Mouse (Mus musculus) forebrain, embryonic 11.5 days (tissue): ENCODE measurements at regions not wholly inside any gene's neighbourhood (a gene's known extent, or its start where the extent isn't known, plus 50 kb on each side); places are given as distances from the start of the nearest gene placed in this dataset.
"Not testable (repeated sequence)": the region's sequence is repeated elsewhere in the genome, so short reads cannot be mapped to it uniquely, and the experiment has no call there.

Source experiments
- ATAC-seq: fragments of 200-750 bp; cut with Nextera tagmentation; replicated peaks from 2 replicates; pipeline ENCODE4 v1.8.0; 2017; ENCODE audit warnings: moderate TSS enrichment; ENCODE audit not compliant: low FRiP score
- DNase-seq: peaks from one replicate; pipeline ENCODE4 v3.0.0-alpha.2; 2017; ENCODE audit warnings: low spot score
- H3K27ac ChIP-seq: fragments of 300-500 bp; sonication (generic); 2 replicates; pipeline ENCODE4 v1.5.1; 2014; ENCODE audit warnings: low read depth, low read length
- H3K27me3 ChIP-seq: fragments of 300-500 bp; sonication (generic); 2 replicates; pipeline ENCODE4 v1.6.1; 2014; ENCODE audit warnings: mild to moderate bottlenecking, low read length, mixed read lengths; ENCODE audit not compliant: control insufficient read depth, insufficient read depth
- H3K36me3 ChIP-seq: fragments of 300-500 bp; sonication (generic); 2 replicates; pipeline ENCODE4 v1.6.1; 2014; ENCODE audit warnings: mild to moderate bottlenecking, low read length, moderate library complexity, mixed read lengths; ENCODE audit not compliant: control insufficient read depth, insufficient read depth
- H3K4me1 ChIP-seq: fragments of 300-500 bp; sonication (generic); replicated peaks from 2 replicates; pipeline ENCODE4 v1.6.1; 2014; ENCODE audit warnings: low read length, mixed read lengths; ENCODE audit not compliant: control insufficient read depth, insufficient read depth
- H3K4me2 ChIP-seq: fragments of 300-500 bp; sonication (generic); 2 replicates; pipeline ENCODE4 v1.6.1; 2014; ENCODE audit warnings: low read depth, mild to moderate bottlenecking, low read length, moderate library complexity, mixed read lengths; ENCODE audit not compliant: severe bottlenecking
- H3K4me3 ChIP-seq: fragments of 300-500 bp; sonication (generic); 2 replicates; pipeline ENCODE4 v1.5.1; 2014; ENCODE audit warnings: low read depth, low read length
- H3K9ac ChIP-seq: fragments of 300-500 bp; sonication (generic); 2 replicates; pipeline ENCODE4 v1.6.1; 2014; ENCODE audit warnings: low read length
- H3K9me3 ChIP-seq: fragments of 300-500 bp; sonication (generic); 2 replicates; pipeline ENCODE4 v1.6.1; 2016; ENCODE audit warnings: low read length, mixed read lengths; ENCODE audit not compliant: control insufficient read depth
- WGBS: fragments of 180-500 bp; shearing (Covaris S2); extraction: QIAGEN DNeasy Blood & Tissue Kit; methylation state at CpG from one replicate; pipeline ENCODE4 v1.1.7; 2014; 5-methylcytosine and 5-hydroxymethylcytosine counted together

DNA sequence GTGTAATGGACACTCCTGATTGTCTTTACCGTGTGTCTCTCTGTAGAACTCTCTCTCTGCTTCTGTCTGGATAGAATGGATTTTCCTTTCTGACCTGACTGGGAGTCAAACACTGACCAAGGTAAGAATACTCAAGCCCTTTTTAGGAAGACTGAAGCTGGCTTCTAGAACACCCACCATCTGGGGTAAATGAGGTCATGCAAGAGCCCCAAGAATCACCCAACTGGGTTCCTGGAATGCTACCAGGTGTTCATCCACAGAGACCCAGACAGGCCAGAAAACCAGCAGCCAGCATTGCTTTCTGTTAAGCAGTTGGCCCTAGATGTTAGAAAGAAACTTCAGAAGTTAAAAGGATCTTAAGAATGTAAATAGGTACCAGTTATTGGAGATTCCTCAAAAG lies 122.2 kb downstream of the Suds3 start:
- no peaks in the 10 kb centered on the region for H3K36me3 ChIP-seq
- H3K27me3 ChIP-seq, result no peaks in the 10 kb centered on the region
- WGBS, result 96% methylated on average over 1 of the region's 1 CpGs
- no peak overlapping the region for H3K4me2 ChIP-seq
- no peaks in the 10 kb centered on the region for H3K9me3 ChIP-seq
- no peak for DNase-seq
- no peak overlapping the region for H3K27ac ChIP-seq
- no peak overlapping the region for H3K4me3 ChIP-seq
- H3K9ac ChIP-seq, result no peak overlapping the region
- H3K4me1 ChIP-seq, result no peaks in the 10 kb centered on the region
- ATAC-seq, result no peak

DNA sequence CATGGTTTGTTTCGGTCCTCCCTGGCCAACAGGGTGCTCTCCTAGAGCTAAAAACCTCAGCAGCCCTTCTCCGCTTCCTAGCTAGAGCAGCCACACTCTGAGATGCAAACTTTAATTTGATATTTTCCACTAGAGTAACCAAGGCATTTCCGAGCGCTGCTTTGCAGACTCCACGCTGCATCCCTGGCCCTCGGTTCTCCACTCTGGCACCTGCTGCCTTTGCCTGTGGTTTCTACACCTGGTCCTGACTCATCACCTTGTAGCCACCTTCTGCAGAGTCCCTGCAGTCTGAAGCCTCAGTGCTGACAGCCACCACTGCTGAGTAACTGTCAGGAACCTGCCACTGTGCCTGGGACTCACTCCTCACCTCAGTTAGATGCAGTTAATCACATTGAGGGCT lies 124.5 kb downstream of the Suds3 start:
- ATAC-seq (no peak), DNase-seq (no peak)
- WGBS, result 90% methylated on average over 6 of the region's 6 CpGs
- Histone ChIP-seq H3K27ac (no peak overlapping the region), H3K9ac (no peak overlapping the region), H3K4me3 (no peak overlapping the region), H3K36me3 (no peaks in the 10 kb centered on the region), H3K4me2 (no peak overlapping the region), H3K4me1 (no peaks in the 10 kb centered on the region), H3K9me3 (no peaks in the 10 kb centered on the region), H3K27me3 (no peaks in the 10 kb centered on the region)

DNA sequence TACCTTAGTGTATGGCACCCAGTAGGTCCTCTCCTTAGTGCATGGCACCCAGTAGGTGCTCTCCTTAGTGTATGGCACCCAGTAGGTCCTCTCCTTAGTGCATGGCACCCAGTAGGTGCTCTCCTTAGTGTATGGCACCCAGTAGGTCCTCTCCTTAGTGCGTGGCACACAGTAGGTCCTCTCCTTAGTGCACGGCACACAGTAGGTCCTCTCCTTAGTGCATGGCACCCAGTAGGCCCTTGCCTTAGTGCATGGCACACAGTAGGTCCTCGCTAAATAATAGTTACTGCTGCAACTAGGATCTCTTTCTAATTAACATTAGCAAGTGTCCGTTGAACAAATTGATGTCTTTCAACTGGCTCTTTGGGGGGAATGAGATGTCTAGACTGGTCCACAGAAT lies 144.4 kb downstream of the Suds3 start:
- H3K4me1 ChIP-seq, H3K9me3 ChIP-seq, H3K4me3 ChIP-seq, H3K4me2 ChIP-seq, H3K27me3 ChIP-seq, H3K27ac ChIP-seq, H3K9ac ChIP-seq, DNase-seq, H3K36me3 ChIP-seq, ATAC-seq: not testable (repeated sequence)
- WGBS, result 91% methylated on average over 4 of the region's 4 CpGs

DNA sequence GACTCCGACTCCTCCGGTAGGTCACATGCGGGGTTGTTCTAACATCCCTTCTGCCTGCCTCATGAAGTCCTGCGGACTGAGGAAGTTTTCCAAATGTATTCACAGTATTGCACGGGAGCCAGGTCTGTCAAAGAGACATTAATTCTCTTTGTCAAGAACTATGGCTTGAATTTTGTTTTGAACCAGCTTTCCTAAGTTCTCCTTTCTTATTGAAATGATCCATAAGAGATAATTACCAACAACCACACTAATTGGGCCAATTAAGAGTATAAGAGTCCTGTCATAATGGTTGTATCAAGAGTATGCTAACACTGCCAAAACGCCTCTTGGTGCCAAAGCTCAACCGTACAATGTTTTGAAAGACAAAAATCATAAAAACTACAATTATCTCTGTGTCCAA lies 151.7 kb downstream of the Suds3 start:
- Histone ChIP-seq H3K9me3 (no peaks in the 10 kb centered on the region), H3K27me3 (no peaks in the 10 kb centered on the region), H3K36me3 (no peaks in the 10 kb centered on the region), H3K4me1 (no peaks in the 10 kb centered on the region), H3K4me2 (no peak overlapping the region), H3K4me3 (no peak overlapping the region), H3K27ac (no peak overlapping the region), H3K9ac (no peak overlapping the region)
- WGBS, result 68% methylated on average over 7 of the region's 7 CpGs
- no peak for DNase-seq
- ATAC-seq, result no peak

DNA sequence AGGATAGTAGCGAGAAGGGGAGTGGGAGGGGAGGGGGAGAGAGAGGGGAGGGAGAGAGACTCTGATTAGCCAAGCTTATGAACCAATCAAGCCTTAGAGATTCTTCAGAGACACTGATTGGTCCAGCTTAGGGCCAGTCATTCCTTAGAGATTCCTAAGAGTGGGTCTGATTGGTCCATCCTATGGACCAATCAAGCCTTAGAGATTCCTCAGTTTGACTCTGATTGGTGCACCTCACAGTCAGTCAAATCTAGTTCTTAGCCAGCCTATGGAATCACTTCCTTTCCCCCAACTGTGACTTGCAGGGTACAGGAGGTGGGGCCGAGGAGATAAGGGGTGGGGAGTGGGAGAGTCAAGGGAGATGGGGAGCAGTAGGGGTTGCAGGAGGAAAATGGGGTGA lies 152.8 kb downstream of the Suds3 start:
- ATAC-seq (no peak), DNase-seq (no peak)
- Histone ChIP-seq H3K27ac (no peak overlapping the region), H3K4me2 (no peak overlapping the region), H3K4me3 (no peak overlapping the region), H3K36me3 (no peaks in the 10 kb centered on the region), H3K4me1 (no peaks in the 10 kb centered on the region), H3K27me3 (no peaks in the 10 kb centered on the region), H3K9me3 (no peaks in the 10 kb centered on the region), H3K9ac (no peak overlapping the region)
- 60% methylated on average over 2 of the region's 2 CpGs for WGBS

DNA sequence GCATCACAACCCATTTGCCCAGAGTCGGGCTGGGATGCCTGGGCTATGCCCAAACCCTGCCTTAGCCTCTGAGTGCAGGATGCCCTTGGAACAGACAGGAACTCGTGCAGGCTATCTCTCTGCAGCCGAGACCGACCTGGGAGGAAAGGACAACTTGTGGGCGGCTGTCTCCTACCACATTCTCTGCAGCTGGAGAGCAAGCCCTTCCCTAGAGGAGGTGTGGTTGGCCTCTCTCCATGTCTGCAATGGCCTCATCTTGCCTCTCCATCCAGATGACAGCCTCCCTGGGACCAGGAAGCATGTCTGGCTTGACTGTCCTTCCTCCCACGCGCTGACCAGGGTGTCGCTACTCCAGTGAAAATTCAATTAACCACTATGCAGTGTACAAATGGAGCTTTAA lies 155.9 kb downstream of the Suds3 start:
- H3K36me3 ChIP-seq, result no peaks in the 10 kb centered on the region
- no peaks in the 10 kb centered on the region for H3K27me3 ChIP-seq
- H3K9ac ChIP-seq, result no peak overlapping the region
- ATAC-seq, result no peak
- 82% methylated on average over 8 of the region's 8 CpGs for WGBS
- H3K4me3 ChIP-seq, result no peak overlapping the region
- H3K27ac ChIP-seq, result no peak overlapping the region
- H3K9me3 ChIP-seq, result no peaks in the 10 kb centered on the region
- no peak overlapping the region for H3K4me2 ChIP-seq
- H3K4me1 ChIP-seq, result no peaks in the 10 kb centered on the region
- no peak for DNase-seq

DNA sequence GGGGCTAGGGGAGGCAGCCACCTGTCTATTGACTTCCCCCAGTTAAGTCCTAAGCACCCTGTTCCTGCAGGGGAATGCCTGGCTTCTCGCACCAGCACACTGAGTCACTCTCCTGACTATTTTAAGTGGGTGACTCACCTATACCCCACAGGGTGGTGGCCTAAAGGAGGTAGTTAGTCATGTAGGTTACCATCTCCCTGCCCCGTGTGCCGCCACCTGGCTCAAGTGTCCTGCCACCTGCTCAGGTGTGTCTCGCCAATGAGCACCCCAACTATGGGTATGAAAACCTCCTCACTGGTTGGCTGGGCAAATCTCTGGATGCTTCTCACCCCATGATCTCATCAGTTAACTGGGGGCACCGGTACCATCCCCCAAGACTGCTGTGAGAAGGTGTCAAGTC lies 157.8 kb downstream of the Suds3 start:
- no peaks in the 10 kb centered on the region for H3K4me1 ChIP-seq
- ATAC-seq (no peak), DNase-seq (no peak)
- H3K9me3 ChIP-seq, result no peaks in the 10 kb centered on the region
- no peaks in the 10 kb centered on the region for H3K36me3 ChIP-seq
- H3K27ac ChIP-seq, result no peak overlapping the region
- no peak overlapping the region for H3K4me3 ChIP-seq
- H3K4me2 ChIP-seq, result no peak overlapping the region
- no peak overlapping the region for H3K9ac ChIP-seq
- H3K27me3 ChIP-seq, result no peaks in the 10 kb centered on the region
- 88% methylated on average over 5 of the region's 5 CpGs for WGBS

DNA sequence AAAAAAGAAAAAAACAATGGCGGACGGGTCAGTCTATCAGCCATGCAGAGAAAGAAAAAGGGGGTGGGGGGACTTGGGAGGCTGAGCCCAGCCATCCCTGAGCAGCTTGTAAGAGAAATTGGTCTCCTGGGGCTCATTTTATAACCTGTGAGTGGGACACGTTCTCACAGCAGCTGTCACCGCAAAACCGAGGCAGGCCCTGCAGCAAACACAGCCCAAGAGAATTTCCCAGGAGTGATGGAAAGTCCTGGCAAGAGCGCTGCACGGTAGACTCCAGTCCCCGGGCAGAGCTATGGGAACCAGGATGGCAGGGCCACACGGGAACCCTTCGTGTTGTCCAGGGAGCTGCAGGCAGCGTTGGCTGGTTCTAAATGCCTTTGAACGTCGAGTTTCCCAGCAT lies 159.3 kb downstream of the Suds3 start:
- Histone ChIP-seq H3K4me2 (no peak overlapping the region), H3K9ac (no peak overlapping the region), H3K27me3 (no peaks in the 10 kb centered on the region), H3K9me3 (no peaks in the 10 kb centered on the region), H3K36me3 (no peaks in the 10 kb centered on the region), H3K4me3 (no peak overlapping the region), H3K27ac (no peak overlapping the region), H3K4me1 (no peaks in the 10 kb centered on the region)
- no peak for ATAC-seq
- DNase-seq, result no peak
- WGBS, result 72% methylated on average over 13 of the region's 13 CpGs

DNA sequence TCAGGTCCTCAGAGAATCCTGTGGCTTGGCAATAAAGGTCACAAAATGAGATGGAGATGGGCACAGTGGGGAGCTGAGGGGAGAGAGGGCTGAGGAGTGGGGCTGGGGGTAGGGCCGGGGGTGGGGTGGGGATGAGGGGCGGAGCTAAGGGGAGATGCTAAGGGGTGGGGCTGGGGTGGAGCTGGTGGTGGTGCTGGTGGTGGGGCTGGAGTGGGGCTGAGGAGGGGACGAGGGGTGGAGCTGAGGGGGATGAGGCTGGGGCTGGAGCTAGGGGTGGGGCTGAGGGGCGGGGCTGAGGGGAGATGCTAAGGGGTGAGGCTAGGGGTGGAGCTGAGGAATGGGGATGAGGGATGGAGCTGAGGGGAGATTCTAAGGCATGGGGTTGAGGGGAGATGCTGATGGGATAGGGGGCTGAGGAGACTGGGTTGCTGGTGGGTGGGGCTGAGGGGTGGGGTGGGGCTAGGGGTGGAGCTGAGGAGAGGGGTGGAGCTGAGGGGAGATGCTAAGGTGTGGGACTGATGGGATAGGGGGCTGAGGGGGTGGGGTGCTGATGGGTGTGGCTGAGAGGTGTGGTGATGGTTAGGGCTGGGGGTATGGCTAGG lies 165.5 kb downstream of the Suds3 start:
- no peaks in the 10 kb centered on the region for H3K4me1 ChIP-seq
- 10% methylated on average over 4 of the region's 4 CpGs for WGBS

More for the DNA sequence above, 165.5 kb downstream of the Suds3 start:
- Histone ChIP-seq H3K9me3 (no peaks in the 10 kb centered on the region), H3K27me3 (no peaks in the 10 kb centered on the region), H3K4me2 (no peak overlapping the region), H3K4me3 (no peak overlapping the region), H3K27ac (no peak overlapping the region), H3K9ac (no peak overlapping the region), H3K36me3 (no peaks in the 10 kb centered on the region)
- no peak for ATAC-seq
- no peak for DNase-seq
